Mouse (Mus musculus) embryonic facial prominence, embryonic 12.5 days (tissue): ENCODE measurements at regions not wholly inside any gene's neighbourhood (a gene's known extent, or its start where the extent isn't known, plus 50 kb on each side); places are given as distances from the start of the nearest gene placed in this dataset.

ENCODE experiments used
- ATAC-seq: fragments of 200-750 bp; cut with Nextera tagmentation; 2 replicates; pipeline ENCODE4 v1.8.0; 2017; ENCODE audit not compliant: insufficient number of reproducible peaks, insufficient read depth, low FRiP score, low TSS enrichment
- H3K27ac ChIP-seq: fragments of 300-500 bp; sonication (generic); 2 replicates; pipeline ENCODE4 v1.5.1; 2016; ENCODE audit warnings: mild to moderate bottlenecking
- H3K27me3 ChIP-seq: fragments of 300-500 bp; sonication (generic); 2 replicates; pipeline ENCODE4 v1.6.1; 2016; ENCODE audit warnings: mild to moderate bottlenecking, moderate library complexity
- H3K36me3 ChIP-seq: fragments of 300-500 bp; sonication (generic); 2 replicates; pipeline ENCODE4 v1.6.1; 2016; ENCODE audit warnings: mild to moderate bottlenecking
- H3K4me1 ChIP-seq: fragments of 300-500 bp; sonication (generic); 2 replicates; pipeline ENCODE4 v1.6.1; 2016
- H3K4me2 ChIP-seq: fragments of 300-500 bp; sonication (generic); replicated peaks from 2 replicates; pipeline ENCODE4 v1.6.1; 2016; ENCODE audit warnings: mild to moderate bottlenecking, moderate library complexity
- H3K4me3 ChIP-seq: fragments of 300-500 bp; sonication (generic); 2 replicates; pipeline ENCODE4 v1.5.1; 2016; ENCODE audit warnings: mild to moderate bottlenecking
- H3K9ac ChIP-seq: fragments of 300-500 bp; sonication (generic); 2 replicates; pipeline ENCODE4 v1.6.1; 2016; ENCODE audit warnings: mild to moderate bottlenecking, moderate library complexity
- H3K9me3 ChIP-seq: fragments of 300-500 bp; sonication (generic); 2 replicates; pipeline ENCODE4 v1.6.1; 2016; ENCODE audit warnings: mild to moderate bottlenecking, moderate library complexity
- WGBS: fragments of 180-500 bp; shearing (Covaris S2); methylation state at CpG from one replicate; pipeline ENCODE4 v1.1.7; 2016; 5-methylcytosine and 5-hydroxymethylcytosine counted together

DNA sequence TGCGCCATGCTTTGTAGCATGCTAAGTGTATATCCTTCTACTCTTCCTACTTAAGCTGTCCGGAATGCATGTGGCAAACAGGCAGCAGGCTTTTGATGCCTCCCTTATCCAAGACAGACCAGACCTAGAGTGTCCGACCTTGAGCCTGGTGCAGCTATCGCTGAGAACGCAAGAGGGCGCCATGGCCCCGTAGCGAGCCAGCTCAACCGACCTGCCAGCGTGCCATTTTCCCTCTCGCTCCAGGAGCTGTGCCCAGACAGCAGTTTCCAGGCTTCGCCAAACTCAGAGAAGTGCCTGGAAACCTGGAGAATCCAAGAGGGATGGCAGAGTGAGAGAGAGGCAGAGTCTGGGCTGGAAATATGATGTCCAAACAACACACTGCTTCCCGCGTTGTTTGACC lies 155.8 kb upstream of the Gm12830 start:
- Histone ChIP-seq H3K4me2 (peak overlapping the region; percentile 51), H3K27ac (no peak overlapping the region), H3K27me3 (peaks cover 69% of the 10 kb centered on the region), H3K9ac (no peak overlapping the region), H3K4me1 (peaks cover 23% of the 10 kb centered on the region), H3K36me3 (no peaks in the 10 kb centered on the region), H3K9me3 (no peaks in the 10 kb centered on the region), H3K4me3 (peak overlapping the region; percentile 24)
- 1% methylated on average over 14 of the region's 14 CpGs for WGBS
- peak; percentile 77 for ATAC-seq

DNA sequence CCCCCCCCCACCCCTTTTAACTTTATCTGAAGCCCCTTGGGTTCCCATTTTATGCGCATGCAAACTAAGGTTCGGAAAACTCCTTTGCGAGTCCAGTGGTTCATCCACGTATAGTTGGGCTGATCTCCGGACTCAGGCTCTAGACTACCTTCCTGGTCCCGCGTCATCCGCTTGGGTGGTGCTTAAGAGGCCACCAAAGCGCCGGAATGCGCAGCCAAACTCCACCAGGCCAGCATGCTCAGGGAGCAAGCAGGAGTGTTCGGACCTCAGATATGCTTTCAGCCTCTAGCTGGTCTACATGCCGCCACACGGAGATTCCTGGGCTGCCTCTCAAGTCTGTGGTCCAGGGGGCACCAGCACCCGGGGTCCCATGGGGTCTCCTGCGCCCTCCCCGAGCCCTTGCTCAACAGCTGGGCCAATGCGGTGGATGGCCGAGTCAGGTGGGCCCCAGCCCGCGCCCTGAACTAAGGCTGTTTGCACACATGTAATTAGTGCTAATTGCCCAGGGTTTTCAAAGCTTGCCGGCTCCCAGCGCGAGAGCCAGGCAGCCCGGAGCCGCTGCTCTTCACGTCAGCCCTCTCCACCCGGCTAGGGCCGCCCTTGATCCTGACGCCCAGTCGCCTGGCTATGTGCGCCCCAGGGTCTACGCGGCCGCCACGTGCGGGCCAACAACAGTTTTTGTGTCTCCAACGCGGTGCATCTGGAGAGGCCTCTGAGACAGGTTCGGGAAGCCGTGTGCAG lies 155.1 kb upstream of the Gm12830 start:
- H3K4me2 ChIP-seq: peak overlapping the region; percentile 51
- H3K27ac ChIP-seq: no peak overlapping the region
- peak overlapping the region; percentile 24 for H3K4me3 ChIP-seq
- H3K4me1 ChIP-seq: peaks cover 27% of the 10 kb centered on the region
- H3K9ac ChIP-seq: peak overlapping the region; percentile 40; the same call in 1 of the 2 replicates
- peaks cover 72% of the 10 kb centered on the region for H3K27me3 ChIP-seq
- H3K36me3 ChIP-seq: no peaks in the 10 kb centered on the region
- WGBS: 3% methylated on average over 41 of the region's 41 CpGs
- H3K9me3 ChIP-seq: no peaks in the 10 kb centered on the region
- ATAC-seq: peak; percentile 49; the same call in 1 of the 2 replicates

DNA sequence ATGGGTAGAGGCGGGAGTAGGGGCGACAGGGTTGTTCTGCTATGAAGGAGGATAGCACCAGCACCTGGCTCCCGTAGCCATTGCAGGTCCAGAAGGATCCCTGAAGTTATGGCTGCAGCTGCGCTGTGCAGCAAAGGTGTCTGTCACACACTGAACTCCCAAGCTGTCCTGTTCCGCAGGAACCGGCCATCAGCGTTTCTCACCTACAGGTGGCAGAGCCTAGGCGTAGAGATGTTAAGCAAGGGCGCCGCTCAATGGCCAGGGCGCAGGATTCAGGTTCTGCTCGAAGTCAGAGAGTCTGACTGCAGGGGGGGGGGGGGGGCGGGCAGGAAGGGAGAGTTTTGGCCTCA lies 154.6 kb upstream of the Gm12830 start:
- 6% methylated on average over 11 of the region's 13 CpGs for WGBS
- no peaks in the 10 kb centered on the region for H3K36me3 ChIP-seq
- H3K4me3 ChIP-seq: peak overlapping the region; percentile 24
- peaks cover 29% of the 10 kb centered on the region for H3K4me1 ChIP-seq
- H3K9me3 ChIP-seq: no peaks in the 10 kb centered on the region
- 0 out of 2 replicates have a peak, but pooled peaks have one; percentile 2 for ATAC-seq
- peak overlapping the region; percentile 51 for H3K4me2 ChIP-seq
- peaks cover 73% of the 10 kb centered on the region for H3K27me3 ChIP-seq
- peak overlapping the region; percentile 40; the same call in 1 of the 2 replicates for H3K9ac ChIP-seq
- H3K27ac ChIP-seq: no peak overlapping the region

DNA sequence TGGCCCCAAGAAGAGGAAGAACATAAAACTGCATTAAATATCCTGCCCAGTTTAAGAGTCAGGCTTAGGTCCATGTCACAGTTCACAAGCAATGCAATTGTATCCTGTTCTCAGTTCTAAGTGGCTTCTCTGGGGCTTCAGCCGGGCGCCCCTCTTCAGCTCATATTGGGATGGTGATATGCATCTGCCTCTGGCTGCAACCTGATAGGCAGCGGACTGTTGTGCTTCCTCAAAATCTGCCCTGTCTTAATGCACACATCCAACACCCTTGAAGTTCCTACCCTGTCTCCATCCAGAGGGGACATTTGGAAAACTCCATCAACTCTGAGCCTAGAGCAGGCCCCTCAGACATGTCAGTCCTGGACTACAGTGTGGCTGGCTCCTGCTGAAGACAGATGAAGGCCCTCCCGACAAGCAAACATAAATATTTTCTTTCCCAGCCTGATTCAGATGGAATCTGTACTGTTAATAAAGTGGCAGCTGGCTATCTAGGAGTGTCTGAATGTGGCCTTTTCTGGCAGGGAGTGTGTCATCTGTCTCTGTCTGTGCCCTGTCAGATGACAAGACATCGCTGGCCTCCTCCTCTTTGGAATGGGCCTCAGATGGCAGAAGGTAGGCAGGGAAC lies 149.3 kb upstream of the Gm12830 start:
- Histone ChIP-seq H3K27me3 (peaks cover 42% of the 10 kb centered on the region), H3K4me1 (peaks cover 16% of the 10 kb centered on the region), H3K27ac (no peak overlapping the region), H3K4me3 (no peak overlapping the region), H3K4me2 (no peak overlapping the region), H3K36me3 (no peaks in the 10 kb centered on the region), H3K9me3 (no peaks in the 10 kb centered on the region), H3K9ac (no peak overlapping the region)
- ATAC-seq: no peak
- 56% methylated on average over 5 of the region's 5 CpGs for WGBS

DNA sequence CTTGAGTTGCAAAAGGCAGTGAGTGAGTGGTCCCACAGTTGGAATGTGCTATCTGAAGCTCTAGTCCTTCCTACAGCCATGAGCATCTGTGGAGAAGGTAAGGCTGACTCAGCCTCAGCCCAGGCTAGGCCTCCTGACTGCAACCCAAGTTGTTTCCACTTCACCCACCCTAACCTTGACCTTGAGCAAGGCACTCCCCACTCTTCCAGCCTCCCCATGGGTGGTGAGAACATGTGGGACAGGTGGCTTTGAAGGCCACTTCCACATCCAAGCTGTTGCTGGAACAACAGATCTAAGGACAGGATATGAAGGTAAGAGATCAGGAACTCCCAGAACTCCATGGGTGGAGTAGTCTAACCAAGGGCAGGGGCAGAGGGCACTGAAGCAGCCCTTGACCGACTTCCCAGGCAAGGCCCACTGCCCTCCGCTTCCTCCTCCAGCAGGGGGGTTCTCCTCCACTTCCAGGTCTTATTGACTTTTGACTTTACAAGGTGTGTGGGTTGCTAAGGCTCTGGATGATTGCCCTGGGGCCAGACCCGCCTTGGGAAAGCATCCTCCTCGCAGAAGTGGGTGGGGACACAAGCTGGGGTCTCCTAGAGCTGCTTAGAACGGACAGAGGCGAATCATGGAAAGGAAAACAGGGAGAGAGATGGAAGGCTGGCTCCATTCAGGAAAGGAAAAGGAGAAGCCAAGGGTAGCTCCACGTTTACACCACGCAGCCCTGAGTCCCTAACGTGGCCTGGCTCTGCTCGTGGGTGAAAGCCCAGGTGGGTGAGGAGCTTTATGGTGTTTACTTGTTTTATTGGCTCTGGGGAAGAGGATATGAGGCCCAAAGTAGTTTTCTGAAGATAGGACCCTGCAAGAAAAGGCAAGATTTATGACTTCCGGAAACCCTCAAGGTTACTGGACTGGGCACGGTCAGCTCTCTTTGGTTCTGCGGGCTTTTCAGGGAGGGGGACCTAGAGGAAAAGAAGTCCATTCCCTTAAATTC lies 144.3 kb upstream of the Gm12830 start:
- H3K4me1 ChIP-seq: peaks cover 22% of the 10 kb centered on the region
- no peak for ATAC-seq
- H3K36me3 ChIP-seq: no peaks in the 10 kb centered on the region
- H3K4me2 ChIP-seq: no peak overlapping the region
- no peak overlapping the region for H3K9ac ChIP-seq
- no peaks in the 10 kb centered on the region for H3K9me3 ChIP-seq
- no peak overlapping the region for H3K4me3 ChIP-seq
- 79% methylated on average over 13 of the region's 13 CpGs for WGBS
- no peak overlapping the region for H3K27ac ChIP-seq
- H3K27me3 ChIP-seq: peaks cover 12% of the 10 kb centered on the region; the same call in 1 of the 2 replicates

DNA sequence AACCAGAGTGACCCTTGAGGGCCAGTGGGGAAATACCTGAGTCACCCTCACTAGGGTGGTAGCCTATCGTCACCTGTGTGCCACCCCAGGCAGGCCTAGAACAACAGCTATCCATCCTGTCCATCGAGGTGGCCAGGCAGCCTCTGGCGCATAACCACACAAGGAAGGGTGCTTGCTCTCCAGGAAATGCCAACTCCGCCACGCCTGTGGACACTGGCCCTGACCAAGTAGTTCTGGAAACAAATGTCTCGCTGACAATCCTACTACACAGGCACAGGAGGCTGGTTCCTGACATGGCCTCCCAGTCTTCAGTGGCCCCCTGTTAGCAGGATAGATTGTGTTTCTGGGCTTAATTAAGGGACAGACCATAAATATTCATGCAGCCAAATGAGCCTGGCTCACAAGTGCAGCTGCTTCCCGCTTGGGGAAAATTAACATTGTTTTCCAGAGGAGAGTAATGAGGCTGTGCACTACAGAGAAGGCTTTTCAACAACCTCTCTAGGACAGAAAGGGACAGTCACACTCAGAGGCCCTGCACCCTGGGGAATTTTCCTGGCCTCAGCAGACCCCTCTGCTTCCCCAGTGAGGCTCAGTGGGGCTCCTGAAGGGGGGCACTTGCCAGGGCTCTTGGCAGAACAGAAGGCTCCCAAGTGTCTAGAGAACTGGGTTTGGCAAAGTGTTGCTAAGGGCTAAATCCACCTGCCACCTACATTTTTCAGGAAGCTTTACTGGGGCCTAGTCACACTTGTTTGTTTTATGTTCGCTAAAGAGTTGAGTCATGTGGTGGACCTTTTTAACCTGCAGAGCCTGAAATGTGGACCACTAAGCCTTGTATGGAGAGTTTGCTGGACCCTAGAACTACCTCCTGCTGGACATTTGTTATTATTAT lies 143.2 kb upstream of the Gm12830 start:
- H3K4me3 ChIP-seq: no peak overlapping the region
- no peak for ATAC-seq
- peaks cover 12% of the 10 kb centered on the region; the same call in 1 of the 2 replicates for H3K27me3 ChIP-seq
- WGBS: 61% methylated on average over 8 of the region's 8 CpGs
- H3K9ac ChIP-seq: no peak overlapping the region
- no peak overlapping the region for H3K4me2 ChIP-seq
- H3K9me3 ChIP-seq: no peaks in the 10 kb centered on the region
- H3K4me1 ChIP-seq: peaks cover 32% of the 10 kb centered on the region
- H3K36me3 ChIP-seq: no peaks in the 10 kb centered on the region
- H3K27ac ChIP-seq: no peak overlapping the region

DNA sequence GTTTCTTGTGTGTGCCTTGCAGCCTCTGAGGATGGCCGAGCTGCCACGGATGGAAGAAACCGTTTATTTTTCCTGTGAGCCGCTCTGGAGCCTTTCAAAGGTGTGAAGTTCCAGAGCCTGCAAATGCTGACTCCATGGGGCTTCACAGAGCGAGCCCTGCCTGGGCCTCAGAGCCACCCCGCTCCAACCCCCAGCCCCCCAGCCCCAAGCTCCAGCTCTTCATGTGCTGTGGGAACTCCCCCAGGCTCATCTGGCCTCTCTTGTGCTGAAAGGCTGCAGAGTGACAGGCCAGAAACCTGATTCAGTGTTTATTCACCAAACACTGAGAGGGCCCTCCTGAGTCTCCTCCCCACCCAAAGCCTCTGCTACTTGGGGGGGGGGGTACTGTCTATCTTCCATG lies 141.2 kb upstream of the Gm12830 start:
- Histone ChIP-seq H3K36me3 (no peaks in the 10 kb centered on the region), H3K9me3 (no peaks in the 10 kb centered on the region), H3K4me3 (no peak overlapping the region), H3K9ac (no peak overlapping the region), H3K27me3 (peaks cover 12% of the 10 kb centered on the region; the same call in 1 of the 2 replicates), H3K4me2 (no peak overlapping the region), H3K4me1 (peaks cover 46% of the 10 kb centered on the region), H3K27ac (peak overlapping the region; percentile 52)
- peak; percentile 54; the same call in 1 of the 2 replicates for ATAC-seq
- WGBS: 14% methylated on average over 6 of the region's 6 CpGs

DNA sequence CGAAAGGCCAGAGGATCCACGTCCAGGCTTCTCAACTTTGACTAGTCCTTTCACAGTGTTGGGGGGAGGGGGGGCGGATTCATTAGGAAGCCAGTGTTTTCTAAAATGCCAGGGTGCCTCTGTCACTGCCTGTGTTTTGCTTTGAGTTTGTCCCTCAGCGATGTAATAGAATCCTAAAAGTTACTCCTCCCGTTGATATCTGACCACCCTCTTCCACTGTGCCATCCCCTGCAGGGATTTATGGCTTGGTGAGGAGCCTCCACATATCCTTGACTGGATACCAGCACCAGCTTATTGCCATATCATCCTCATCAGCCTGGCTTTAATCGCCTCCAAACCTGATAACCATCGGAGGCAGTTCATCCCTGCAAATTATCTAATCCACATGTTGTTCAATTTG lies 138.6 kb upstream of the Gm12830 start:
- no peak overlapping the region for H3K9ac ChIP-seq
- peaks cover 14% of the 10 kb centered on the region for H3K27me3 ChIP-seq
- no peak overlapping the region for H3K4me2 ChIP-seq
- WGBS: 41% methylated on average over 7 of the region's 7 CpGs
- H3K4me3 ChIP-seq: no peak overlapping the region
- H3K4me1 ChIP-seq: peaks cover 58% of the 10 kb centered on the region
- ATAC-seq: no peak
- H3K27ac ChIP-seq: no peak overlapping the region
- H3K36me3 ChIP-seq: no peaks in the 10 kb centered on the region
- no peaks in the 10 kb centered on the region for H3K9me3 ChIP-seq

DNA sequence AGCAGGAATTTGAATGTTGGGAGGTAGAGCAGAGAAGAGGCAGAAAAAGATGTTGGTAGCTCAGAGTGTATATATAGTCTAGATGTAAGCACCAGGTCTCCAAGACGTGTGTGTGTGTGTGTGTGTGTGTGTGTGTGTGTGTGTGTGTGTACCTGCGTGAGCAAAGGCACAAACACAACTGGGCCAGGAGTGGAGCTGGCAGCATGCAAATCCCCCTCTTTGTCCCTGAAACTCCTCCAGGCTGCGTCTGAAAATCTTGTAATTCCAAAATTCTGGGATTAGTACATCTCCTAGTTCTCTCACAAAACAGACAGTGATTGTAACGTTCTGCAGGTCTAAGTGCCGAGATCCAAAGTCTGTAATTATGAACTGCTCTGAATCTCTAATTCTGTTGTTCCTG lies 137.8 kb upstream of the Gm12830 start:
- no peak overlapping the region for H3K4me2 ChIP-seq
- no peak overlapping the region for H3K9ac ChIP-seq
- H3K9me3 ChIP-seq: no peaks in the 10 kb centered on the region
- H3K4me3 ChIP-seq: no peak overlapping the region
- no peak for ATAC-seq
- no peak overlapping the region; the same call in 1 of the 2 replicates for H3K27ac ChIP-seq
- WGBS: 52% methylated on average over 5 of the region's 5 CpGs
- peaks cover 14% of the 10 kb centered on the region for H3K27me3 ChIP-seq
- H3K36me3 ChIP-seq: no peaks in the 10 kb centered on the region
- H3K4me1 ChIP-seq: peaks cover 59% of the 10 kb centered on the region

DNA sequence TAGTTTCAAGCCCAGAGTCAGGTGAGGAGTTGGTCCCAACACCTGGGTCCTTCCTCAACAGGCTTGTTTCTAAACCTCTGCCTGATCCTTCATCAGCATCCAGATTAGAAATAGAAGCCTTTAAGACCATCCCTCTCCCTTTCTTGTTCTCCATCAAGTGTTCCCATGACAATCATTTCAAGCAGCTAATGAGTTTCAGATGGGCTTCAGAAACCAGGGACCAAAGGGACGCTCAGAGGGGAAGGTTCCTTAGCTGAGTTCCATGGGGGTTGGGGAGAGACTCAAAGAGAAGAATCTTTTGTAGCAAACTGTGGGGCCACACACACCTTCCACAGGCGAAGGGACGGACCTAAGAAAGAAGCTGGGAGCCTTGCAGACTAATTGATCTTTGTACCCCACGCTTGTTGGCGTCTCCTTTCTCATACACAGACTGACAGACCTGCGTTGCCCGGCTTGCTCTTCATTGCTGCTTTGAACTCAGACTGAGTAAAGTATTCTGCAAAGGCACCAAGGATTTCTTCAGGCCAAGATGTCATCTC lies 136.6 kb upstream of the Gm12830 start:
- Histone ChIP-seq H3K9ac (no peak overlapping the region), H3K9me3 (no peaks in the 10 kb centered on the region), H3K4me3 (no peak overlapping the region), H3K4me1 (peaks cover 60% of the 10 kb centered on the region), H3K27ac (no peak overlapping the region), H3K27me3 (peaks cover 20% of the 10 kb centered on the region), H3K36me3 (no peaks in the 10 kb centered on the region), H3K4me2 (0 out of 2 replicates have a peak overlapping the region, but pooled peaks have one; percentile 40)
- 34% methylated on average over 7 of the region's 7 CpGs for WGBS
- ATAC-seq: no peak
